Mouse (Mus musculus) midbrain, embryonic 12.5 days (tissue): ENCODE measurements at regions not wholly inside any gene's neighbourhood (a gene's known extent, or its start where the extent isn't known, plus 50 kb on each side); places are given as distances from the start of the nearest gene placed in this dataset.

Experiments used
- ATAC-seq: fragments of 200-750 bp; cut with Nextera tagmentation; 2 replicates; pipeline ENCODE4 v1.8.0; 2017; ENCODE audit warnings: low read depth, moderate TSS enrichment, moderate library complexity; ENCODE audit not compliant: low FRiP score
- H3K27ac ChIP-seq: fragments of 300-500 bp; sonication (generic); replicated peaks from 2 replicates; pipeline ENCODE4 v1.5.1; 2016; ENCODE audit warnings: mild to moderate bottlenecking
- H3K27me3 ChIP-seq: fragments of 300-500 bp; sonication (generic); 2 replicates; pipeline ENCODE4 v1.6.1; 2016; ENCODE audit warnings: mild to moderate bottlenecking
- H3K36me3 ChIP-seq: fragments of 300-500 bp; sonication (generic); 2 replicates; pipeline ENCODE4 v1.6.1; 2016
- H3K4me1 ChIP-seq: fragments of 300-500 bp; sonication (generic); 2 replicates; pipeline ENCODE4 v1.6.1; 2016
- H3K4me2 ChIP-seq: fragments of 300-500 bp; sonication (generic); replicated peaks from 2 replicates; pipeline ENCODE4 v1.6.1; 2016; ENCODE audit warnings: mild to moderate bottlenecking, moderate library complexity
- H3K4me3 ChIP-seq: fragments of 300-500 bp; sonication (generic); 2 replicates; pipeline ENCODE4 v1.5.1; 2016; ENCODE audit warnings: mild to moderate bottlenecking
- H3K9ac ChIP-seq: fragments of 300-500 bp; sonication (generic); replicated peaks from 2 replicates; pipeline ENCODE4 v1.6.1; 2016; ENCODE audit warnings: mild to moderate bottlenecking, moderate library complexity
- H3K9me3 ChIP-seq: fragments of 300-500 bp; sonication (generic); 2 replicates; pipeline ENCODE4 v1.6.1; 2016; ENCODE audit warnings: mild to moderate bottlenecking
- WGBS: fragments of 180-500 bp; shearing (Covaris S2); methylation state at CpG from one replicate; pipeline ENCODE4 v1.1.7; 2016; 5-methylcytosine and 5-hydroxymethylcytosine counted together

DNA sequence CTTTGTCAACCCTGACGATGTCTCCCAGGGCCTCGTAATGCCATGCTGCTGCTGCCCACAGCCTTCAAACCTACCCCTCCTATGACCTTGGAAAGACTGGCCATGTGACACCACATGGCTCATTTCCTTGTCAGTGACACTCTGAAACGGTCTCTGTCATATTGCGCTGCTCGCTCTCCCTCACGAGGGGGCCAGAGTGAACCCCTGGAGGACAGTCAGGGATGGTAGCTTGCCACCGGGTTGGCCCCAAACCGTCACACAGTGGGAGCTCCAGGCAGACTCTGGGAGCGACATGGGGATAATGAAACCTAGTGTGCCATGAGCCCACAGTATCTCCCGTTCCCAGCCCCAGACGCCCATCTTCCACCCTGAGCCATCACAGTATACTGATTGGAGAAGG lies 188.8 kb downstream of the Bmp7 start:
- 89% methylated on average over 11 of the region's 11 CpGs for WGBS
- no peaks in the 10 kb centered on the region for H3K36me3 ChIP-seq
- peaks cover 52% of the 10 kb centered on the region for H3K27me3 ChIP-seq

DNA sequence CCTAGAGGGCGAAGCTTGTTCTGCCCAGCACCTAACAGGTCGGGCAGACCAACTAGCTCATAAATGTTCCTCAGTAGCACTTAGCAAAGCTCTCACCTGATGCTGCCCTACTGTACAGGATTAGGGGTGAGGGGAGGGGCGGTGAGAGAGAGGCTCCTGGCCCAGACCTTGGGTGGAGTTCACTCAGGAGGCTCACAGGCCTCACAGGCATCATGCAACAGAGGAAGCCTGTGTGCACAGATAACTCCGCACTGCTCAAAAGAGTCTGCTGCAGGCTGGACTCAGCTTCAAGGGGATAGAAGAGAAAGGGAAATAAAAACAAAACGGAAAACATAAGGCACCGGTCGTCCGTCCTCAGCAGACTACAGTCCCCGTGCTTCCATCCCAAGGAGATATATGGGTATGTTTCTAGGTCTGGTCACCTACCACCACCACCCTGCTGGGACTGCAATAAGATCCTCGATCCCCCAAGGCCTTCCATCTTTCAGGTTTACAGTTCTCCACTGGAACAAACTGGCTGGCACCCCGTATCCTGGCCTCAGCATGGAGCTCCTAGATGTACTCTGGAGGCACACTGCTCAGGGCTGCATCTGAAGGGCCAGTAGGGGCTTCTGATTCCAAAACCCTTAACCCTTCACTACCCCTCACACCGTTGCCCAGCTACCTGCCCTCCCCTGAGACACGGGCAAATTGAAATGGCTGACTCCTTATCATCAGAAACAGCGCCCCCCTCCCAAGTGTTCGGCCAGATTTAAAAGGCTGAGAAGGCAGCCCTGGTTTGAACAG lies 184.2 kb downstream of the Bmp7 start:
- ATAC-seq, result no peak
- no peaks in the 10 kb centered on the region for H3K36me3 ChIP-seq
- no peak overlapping the region for H3K9ac ChIP-seq
- no peak overlapping the region for H3K4me3 ChIP-seq
- WGBS, result 50% methylated on average over 15 of the region's 15 CpGs
- H3K4me2 ChIP-seq, result no peak overlapping the region
- no peaks in the 10 kb centered on the region for H3K9me3 ChIP-seq
- peaks cover 35% of the 10 kb centered on the region for H3K4me1 ChIP-seq
- H3K27ac ChIP-seq, result no peak overlapping the region
- peaks cover 97% of the 10 kb centered on the region for H3K27me3 ChIP-seq

More for the DNA sequence above, 188.8 kb downstream of the Bmp7 start:
- H3K9ac ChIP-seq, result no peak overlapping the region
- no peak for ATAC-seq
- no peaks in the 10 kb centered on the region for H3K9me3 ChIP-seq
- H3K4me3 ChIP-seq, result no peak overlapping the region
- no peak overlapping the region for H3K4me2 ChIP-seq
- peaks cover 13% of the 10 kb centered on the region for H3K4me1 ChIP-seq
- no peak overlapping the region for H3K27ac ChIP-seq

DNA sequence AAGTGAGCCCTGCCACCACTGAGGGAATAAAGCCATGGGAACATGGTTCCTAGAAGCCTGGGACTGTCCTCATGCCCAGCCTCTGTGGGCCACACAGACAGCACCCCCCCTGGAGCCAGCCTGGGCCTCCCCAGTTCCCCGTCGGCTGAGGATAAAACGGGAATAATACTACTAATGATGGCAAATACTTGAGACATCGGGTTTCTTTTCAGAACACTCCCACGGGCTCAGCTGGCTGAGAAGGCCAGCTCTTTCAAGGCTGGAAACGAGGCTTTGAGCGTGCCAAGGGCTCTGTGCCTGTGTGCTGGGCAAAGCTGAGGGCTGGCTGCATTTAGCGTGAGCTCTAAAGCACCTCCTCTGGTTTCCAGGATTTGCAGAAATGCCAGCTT lies 183.7 kb downstream of the Bmp7 start:
- no peak for ATAC-seq
- Histone ChIP-seq H3K4me2 (no peak overlapping the region), H3K9me3 (no peaks in the 10 kb centered on the region), H3K27ac (no peak overlapping the region), H3K9ac (no peak overlapping the region), H3K36me3 (no peaks in the 10 kb centered on the region), H3K27me3 (peaks cover 97% of the 10 kb centered on the region), H3K4me3 (no peak overlapping the region), H3K4me1 (peaks cover 35% of the 10 kb centered on the region)
- WGBS, result 10% methylated on average over 8 of the region's 8 CpGs

DNA sequence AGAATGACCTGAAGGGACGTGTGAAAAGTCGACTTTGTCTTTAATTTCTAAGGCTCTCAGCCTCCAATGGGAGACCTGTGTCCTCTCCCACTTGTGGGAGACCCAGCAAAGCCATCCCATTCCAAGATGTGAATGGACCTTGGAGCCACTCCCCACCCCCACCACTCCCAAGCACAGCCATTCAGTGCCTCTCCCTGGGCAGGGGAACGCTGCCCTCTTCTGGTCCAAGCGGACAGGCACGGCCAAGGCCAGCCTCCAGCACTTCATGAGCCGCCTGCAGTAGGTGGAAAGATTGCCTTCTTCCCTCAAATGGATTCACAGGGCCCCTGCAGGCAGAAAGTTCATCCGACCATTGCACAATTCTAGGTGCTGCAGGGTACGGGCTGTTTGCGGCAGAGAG lies 181.6 kb downstream of the Bmp7 start:
- Histone ChIP-seq H3K4me1 (peaks cover 32% of the 10 kb centered on the region), H3K27ac (no peak overlapping the region), H3K9ac (no peak overlapping the region), H3K27me3 (peaks cover 99% of the 10 kb centered on the region), H3K4me3 (no peak overlapping the region), H3K36me3 (no peaks in the 10 kb centered on the region), H3K4me2 (no peak overlapping the region), H3K9me3 (no peaks in the 10 kb centered on the region)
- ATAC-seq, result peak; percentile 79
- 8% methylated on average over 9 of the region's 9 CpGs for WGBS

DNA sequence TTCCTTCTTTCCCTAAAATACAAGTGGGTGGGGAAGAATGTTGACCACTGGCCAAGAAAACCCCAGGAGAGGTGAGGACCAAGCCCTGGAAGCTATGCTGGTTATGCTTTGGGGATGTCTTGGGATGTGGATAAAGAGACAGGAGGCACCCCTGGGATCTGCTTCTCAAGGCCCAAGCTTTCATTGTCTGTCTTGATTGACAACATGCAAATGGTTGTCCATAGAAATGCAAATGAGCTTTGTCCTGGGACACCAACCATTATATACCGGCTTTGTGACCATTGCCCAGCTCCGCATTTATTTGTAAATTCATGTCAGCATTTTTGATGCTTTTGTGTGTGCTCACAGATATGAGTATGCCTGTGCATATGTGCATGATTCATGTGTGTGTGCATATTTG lies 174.9 kb downstream of the Bmp7 start:
- Histone ChIP-seq H3K9me3 (no peaks in the 10 kb centered on the region), H3K36me3 (no peaks in the 10 kb centered on the region), H3K4me3 (no peak overlapping the region), H3K27ac (peak overlapping the region; percentile 63), H3K9ac (no peak overlapping the region), H3K27me3 (peaks cover 73% of the 10 kb centered on the region), H3K4me1 (peaks cover 37% of the 10 kb centered on the region), H3K4me2 (no peak overlapping the region)
- ATAC-seq, result peak; percentile 62
- WGBS, result 13% methylated on average over 2 of the region's 2 CpGs

DNA sequence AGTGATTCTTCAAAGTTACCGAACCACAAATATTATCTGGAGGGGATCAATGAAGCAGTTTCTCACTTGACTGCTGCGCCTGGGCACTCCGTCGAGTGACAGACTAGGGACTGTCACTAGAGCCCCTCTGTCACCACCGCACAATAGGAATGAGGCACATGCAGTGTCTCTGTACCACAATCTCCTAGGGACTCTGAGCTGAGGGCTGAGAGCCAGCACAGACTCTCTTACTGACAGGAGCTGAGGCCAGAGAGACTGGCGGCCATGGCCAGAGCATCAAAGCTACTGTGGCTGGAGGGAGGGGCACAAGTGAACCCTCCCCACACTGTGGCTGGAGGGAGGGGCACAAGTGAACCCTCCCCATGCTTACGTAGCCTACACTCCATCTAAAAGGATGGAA lies 173.7 kb downstream of the Bmp7 start:
- 18% methylated on average over 7 of the region's 7 CpGs for WGBS
- Histone ChIP-seq H3K9me3 (no peaks in the 10 kb centered on the region), H3K36me3 (no peaks in the 10 kb centered on the region), H3K4me2 (no peak overlapping the region), H3K27ac (0 out of 2 replicates have a peak overlapping the region, but pooled peaks have one; percentile 63), H3K27me3 (peaks cover 72% of the 10 kb centered on the region), H3K9ac (no peak overlapping the region), H3K4me1 (peaks cover 37% of the 10 kb centered on the region), H3K4me3 (no peak overlapping the region)
- ATAC-seq, result peak; percentile 42

DNA sequence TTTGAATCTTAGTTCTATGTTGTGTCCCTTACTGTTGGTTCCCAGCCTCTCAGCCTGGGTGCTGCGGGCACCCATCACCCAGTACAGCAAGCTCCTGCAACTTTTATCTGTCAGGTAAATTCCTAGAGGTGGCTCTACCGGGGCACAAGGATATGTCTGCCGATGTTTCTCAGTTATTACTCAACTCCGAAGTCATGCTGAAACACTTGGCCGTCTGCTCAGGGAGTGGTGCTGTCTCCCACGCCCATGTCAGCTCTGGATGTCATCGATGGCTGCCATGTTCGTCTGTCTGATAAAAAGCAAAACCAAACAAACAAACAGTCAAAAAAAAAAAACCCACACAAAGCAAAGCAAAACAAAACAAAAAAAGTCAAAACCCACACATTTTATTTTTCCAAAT lies 171.4 kb downstream of the Bmp7 start:
- H3K4me3 ChIP-seq, result no peak overlapping the region
- H3K36me3 ChIP-seq, result no peaks in the 10 kb centered on the region
- no peak for ATAC-seq
- WGBS, result 89% methylated on average over 8 of the region's 8 CpGs
- H3K4me1 ChIP-seq, result peaks cover 33% of the 10 kb centered on the region
- no peaks in the 10 kb centered on the region for H3K9me3 ChIP-seq
- no peak overlapping the region for H3K27ac ChIP-seq
- no peak overlapping the region for H3K9ac ChIP-seq
- H3K4me2 ChIP-seq, result no peak overlapping the region
- peaks cover 70% of the 10 kb centered on the region for H3K27me3 ChIP-seq

DNA sequence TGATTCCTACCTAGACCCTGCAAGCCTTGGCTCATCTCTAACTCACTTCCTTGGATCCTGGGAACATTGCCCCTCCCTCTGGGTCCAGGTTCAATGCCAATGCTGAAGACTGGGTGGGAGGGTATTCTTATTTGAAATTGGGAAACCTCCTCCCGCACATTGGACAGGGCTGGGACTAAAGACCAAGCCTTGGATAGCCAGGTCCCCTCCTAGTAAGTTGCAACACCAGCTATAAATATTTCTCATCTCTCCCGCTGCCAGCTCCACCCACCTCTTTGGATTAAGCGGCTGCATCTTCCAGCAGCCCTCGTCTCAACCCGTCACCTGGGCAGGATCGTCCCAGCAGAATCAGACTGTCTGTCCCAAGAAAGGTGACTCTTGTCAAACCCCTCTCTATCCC lies 170.1 kb downstream of the Bmp7 start:
- H3K4me2 ChIP-seq, result no peak overlapping the region
- peaks cover 20% of the 10 kb centered on the region for H3K4me1 ChIP-seq
- H3K27ac ChIP-seq, result no peak overlapping the region
- peaks cover 77% of the 10 kb centered on the region for H3K27me3 ChIP-seq
- no peak for ATAC-seq
- no peak overlapping the region for H3K9ac ChIP-seq
- H3K4me3 ChIP-seq, result no peak overlapping the region
- H3K9me3 ChIP-seq, result no peaks in the 10 kb centered on the region
- 88% methylated on average over 6 of the region's 6 CpGs for WGBS
- H3K36me3 ChIP-seq, result no peaks in the 10 kb centered on the region

DNA sequence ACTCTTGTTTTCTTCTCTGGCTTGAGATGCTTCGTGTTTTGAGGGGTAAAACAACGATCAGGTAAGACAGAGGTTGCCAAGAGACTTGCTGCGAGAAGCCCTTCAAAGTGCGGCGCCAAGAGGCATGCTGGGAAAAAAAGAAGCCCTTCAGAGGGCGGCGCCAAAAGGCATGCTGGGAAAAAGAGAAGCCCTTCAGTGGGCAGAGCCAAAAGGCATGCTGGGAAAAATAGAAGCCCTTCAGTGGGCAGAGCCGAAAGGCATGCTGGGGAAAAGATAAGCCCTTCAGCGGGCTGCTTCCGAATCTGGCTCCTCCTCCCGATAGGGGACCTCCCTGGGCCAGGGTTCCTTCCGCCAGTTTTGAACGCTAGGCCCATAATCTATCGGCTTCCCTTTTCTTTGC lies 169.5 kb downstream of the Bmp7 start:
- no peak overlapping the region for H3K4me2 ChIP-seq

DNA sequence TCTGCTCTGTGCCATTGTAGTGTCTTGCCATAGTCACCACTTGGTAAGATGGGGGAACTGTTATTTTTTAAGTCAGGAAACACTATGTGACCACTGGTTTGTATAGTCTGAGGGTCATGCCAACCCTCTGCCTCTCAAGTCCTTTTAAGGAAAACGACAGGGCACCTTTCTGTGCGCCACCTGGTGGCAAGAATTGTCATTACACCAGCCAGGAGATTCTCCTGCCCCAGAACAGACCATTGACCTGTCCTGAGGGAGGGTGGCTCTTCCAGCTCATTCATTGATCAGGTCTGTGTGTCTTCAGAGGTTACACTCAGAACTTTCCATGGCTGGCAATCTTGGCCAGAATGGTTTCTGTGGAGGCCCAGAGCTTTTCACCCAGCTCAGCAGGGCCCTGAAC lies 166.9 kb downstream of the Bmp7 start:
- no peaks in the 10 kb centered on the region for H3K4me1 ChIP-seq
- no peak overlapping the region for H3K27ac ChIP-seq
- H3K9ac ChIP-seq, result no peak overlapping the region
- WGBS, result 0% methylated on average over 2 of the region's 2 CpGs
- 0 out of 2 replicates have a peak, but pooled peaks have one; percentile 21 for ATAC-seq
- peaks cover 80% of the 10 kb centered on the region for H3K27me3 ChIP-seq
- H3K9me3 ChIP-seq, result 0 out of 2 replicates have a peak, but pooled peaks cover 3% of the 10 kb centered on the region
- no peak overlapping the region for H3K4me3 ChIP-seq
- H3K4me2 ChIP-seq, result no peak overlapping the region
- H3K36me3 ChIP-seq, result no peaks in the 10 kb centered on the region

More for the DNA sequence above, 169.5 kb downstream of the Bmp7 start:
- no peak overlapping the region for H3K4me3 ChIP-seq
- peaks cover 78% of the 10 kb centered on the region for H3K27me3 ChIP-seq
- 89% methylated on average over 14 of the region's 14 CpGs for WGBS
- H3K36me3 ChIP-seq, result no peaks in the 10 kb centered on the region
- H3K27ac ChIP-seq, result no peak overlapping the region
- peaks cover 15% of the 10 kb centered on the region for H3K4me1 ChIP-seq
- H3K9ac ChIP-seq, result no peak overlapping the region
- no peaks in the 10 kb centered on the region for H3K9me3 ChIP-seq
- no peak for ATAC-seq

DNA sequence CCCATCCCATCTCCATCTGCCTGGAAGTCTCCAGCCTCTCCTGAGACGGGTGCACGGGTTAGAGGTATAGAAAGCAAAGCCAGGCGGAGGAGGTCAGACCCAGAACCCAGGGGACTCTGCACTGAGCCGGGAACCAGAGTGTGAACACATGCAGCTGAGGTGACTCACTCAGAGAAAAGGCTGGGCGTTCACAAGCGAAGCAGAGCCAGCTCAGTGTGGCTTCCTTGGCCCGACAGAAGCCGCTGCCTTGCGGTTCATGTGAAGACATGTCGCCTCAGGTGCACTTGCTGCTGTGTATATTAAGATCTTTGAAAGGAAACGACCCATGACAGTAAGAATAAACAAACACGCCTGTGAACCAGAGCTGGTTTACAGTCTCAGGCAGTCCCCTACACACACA lies 163.6 kb downstream of the Bmp7 start:
- Histone ChIP-seq H3K27ac (no peak overlapping the region), H3K9me3 (0 out of 2 replicates have a peak, but pooled peaks cover 3% of the 10 kb centered on the region), H3K27me3 (peaks cover 82% of the 10 kb centered on the region), H3K4me2 (no peak overlapping the region), H3K9ac (no peak overlapping the region), H3K4me3 (no peak overlapping the region), H3K4me1 (peaks cover 8% of the 10 kb centered on the region; the same call in 1 of the 2 replicates), H3K36me3 (no peaks in the 10 kb centered on the region)
- no peak for ATAC-seq
- WGBS, result 73% methylated on average over 12 of the region's 12 CpGs

DNA sequence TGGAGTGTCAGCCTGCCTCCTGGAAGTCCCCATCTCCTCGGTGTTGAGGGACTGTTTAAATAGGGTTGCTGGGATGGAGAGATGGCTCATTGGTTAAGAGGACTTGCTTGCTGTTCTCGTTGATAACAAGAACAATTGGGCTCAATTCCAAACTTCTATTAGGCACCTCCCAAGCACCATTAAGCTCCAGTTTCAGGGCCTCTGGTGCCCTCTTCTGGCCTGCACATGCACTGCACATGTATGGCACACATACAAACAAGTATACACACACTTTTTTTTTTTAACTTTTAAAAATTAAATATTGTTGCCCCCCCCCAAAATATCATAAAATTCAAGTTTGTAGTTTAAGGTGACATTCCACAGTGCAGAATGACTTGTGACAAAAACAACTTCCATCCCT lies 162.3 kb downstream of the Bmp7 start:
- 85% methylated on average over 2 of the region's 2 CpGs for WGBS
- Histone ChIP-seq H3K27ac (no peak overlapping the region), H3K27me3 (peaks cover 69% of the 10 kb centered on the region), H3K4me2 (no peak overlapping the region), H3K4me1 (peaks cover 8% of the 10 kb centered on the region; the same call in 1 of the 2 replicates), H3K4me3 (no peak overlapping the region), H3K9ac (no peak overlapping the region), H3K9me3 (0 out of 2 replicates have a peak, but pooled peaks cover 3% of the 10 kb centered on the region), H3K36me3 (no peaks in the 10 kb centered on the region)
- ATAC-seq, result no peak
